Mouse (Mus musculus) embryonic facial prominence, embryonic 14.5 days (tissue): Measurements from ENCODE around the gene Mospd3. TPM values are rescaled to one million over a fixed set of nuclear protein-coding genes. Genes with fewer than 3 reads are reported as not detected.

Source experiments
- ATAC-seq: fragments of 200-750 bp; cut with Nextera tagmentation; 2 replicates; pipeline ENCODE4 v1.8.0; 2017; ENCODE audit warnings: low read depth, moderate number of reproducible peaks, moderate TSS enrichment
- DNase-seq: peaks from one replicate; pipeline ENCODE4 v3.0.0-alpha.2; 2015; ENCODE audit warnings: low spot score
- H3K27ac ChIP-seq: fragments of 300-500 bp; sonication (generic); replicated peaks from 2 replicates; pipeline ENCODE4 v1.5.1; 2014; ENCODE audit warnings: low read depth, mild to moderate bottlenecking, low read length, moderate library complexity
- H3K27me3 ChIP-seq: fragments of 300-500 bp; sonication (generic); replicated peaks from 2 replicates; pipeline ENCODE4 v1.6.1; 2014; ENCODE audit warnings: low read length; ENCODE audit not compliant: control insufficient read depth, insufficient read depth
- H3K36me3 ChIP-seq: fragments of 300-500 bp; sonication (generic); 2 replicates; pipeline ENCODE4 v1.6.1; 2014; ENCODE audit warnings: low read length, mixed read lengths; ENCODE audit not compliant: control insufficient read depth, insufficient read depth
- H3K4me1 ChIP-seq: fragments of 300-500 bp; sonication (generic); 2 replicates; pipeline ENCODE4 v1.6.1; 2014; ENCODE audit warnings: antibody characterized with exemption, low read length; ENCODE audit not compliant: control insufficient read depth, insufficient read depth
- H3K4me2 ChIP-seq: fragments of 300-500 bp; sonication (generic); 2 replicates; pipeline ENCODE4 v1.6.1; 2014; ENCODE audit warnings: low read depth, mild to moderate bottlenecking, low read length, moderate library complexity, mixed read lengths
- H3K4me3 ChIP-seq: fragments of 300-500 bp; sonication (generic); 2 replicates; pipeline ENCODE4 v1.5.1; 2014; ENCODE audit warnings: low read depth, mild to moderate bottlenecking, low read length
- H3K9ac ChIP-seq: fragments of 300-500 bp; sonication (generic); 2 replicates; pipeline ENCODE4 v1.6.1; 2014; ENCODE audit warnings: low read depth, mild to moderate bottlenecking, low read length, moderate library complexity, mixed read lengths
- H3K9me3 ChIP-seq: fragments of 300-500 bp; sonication (generic); 2 replicates; pipeline ENCODE4 v1.6.1; 2016; ENCODE audit warnings: low read length; ENCODE audit not compliant: control insufficient read depth
- WGBS: fragments of 180-500 bp; shearing (Covaris S2); extraction: QIAGEN DNeasy Blood & Tissue Kit; methylation state at CpG from one replicate; pipeline ENCODE4 v1.1.7; 2014; 5-methylcytosine and 5-hydroxymethylcytosine counted together
- polyA plus RNA-seq: library from polyadenylated mRNA; unstranded; fragments of >200 nt; fragmentation: Nextera tagmentation; extraction: Ambion mirVana; gene quantifications from 2 replicates; pipeline ENCODE4 v1.2.1, GENCODE M21; 2014

Mospd3 gene
- polyA plus RNA-seq, 1 experiment from 2014 or later: 45.6 TPM

DNA sequence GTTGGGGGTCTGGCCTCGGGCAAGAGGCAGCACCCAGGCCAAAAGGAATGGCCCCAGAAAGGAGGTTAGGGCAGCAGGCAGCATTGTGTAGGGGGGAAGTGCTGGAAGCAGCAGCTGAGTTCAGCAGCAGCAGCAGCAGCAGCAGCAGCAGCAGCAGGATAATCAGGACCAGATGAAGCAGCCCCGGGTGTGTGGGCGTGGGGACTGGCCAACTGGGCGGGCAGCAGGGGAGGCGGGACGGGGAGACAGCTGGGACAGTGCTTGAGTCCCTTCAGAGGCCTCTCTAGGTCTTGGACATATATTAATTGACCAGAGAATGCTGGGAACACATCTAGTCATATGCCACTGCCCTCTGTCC lies 10.4 kb upstream of the Mospd3 start:
- peak overlapping the region; percentile 35 for H3K4me3 ChIP-seq
- ATAC-seq: peak; percentile 83
- H3K27ac ChIP-seq: peak overlapping the region; percentile 97
- WGBS: 7% methylated on average over 6 of the region's 6 CpGs
- peaks cover 53% of the 10 kb centered on the region for H3K4me1 ChIP-seq
- peak overlapping the region; percentile 62 for H3K4me2 ChIP-seq
- peak overlapping the region; percentile 55 for H3K9ac ChIP-seq
- no peaks in the 10 kb centered on the region for H3K27me3 ChIP-seq
- H3K36me3 ChIP-seq: peaks cover 20% of the 10 kb centered on the region
- H3K9me3 ChIP-seq: no peaks in the 10 kb centered on the region
- DNase-seq: peak; percentile 90

DNA sequence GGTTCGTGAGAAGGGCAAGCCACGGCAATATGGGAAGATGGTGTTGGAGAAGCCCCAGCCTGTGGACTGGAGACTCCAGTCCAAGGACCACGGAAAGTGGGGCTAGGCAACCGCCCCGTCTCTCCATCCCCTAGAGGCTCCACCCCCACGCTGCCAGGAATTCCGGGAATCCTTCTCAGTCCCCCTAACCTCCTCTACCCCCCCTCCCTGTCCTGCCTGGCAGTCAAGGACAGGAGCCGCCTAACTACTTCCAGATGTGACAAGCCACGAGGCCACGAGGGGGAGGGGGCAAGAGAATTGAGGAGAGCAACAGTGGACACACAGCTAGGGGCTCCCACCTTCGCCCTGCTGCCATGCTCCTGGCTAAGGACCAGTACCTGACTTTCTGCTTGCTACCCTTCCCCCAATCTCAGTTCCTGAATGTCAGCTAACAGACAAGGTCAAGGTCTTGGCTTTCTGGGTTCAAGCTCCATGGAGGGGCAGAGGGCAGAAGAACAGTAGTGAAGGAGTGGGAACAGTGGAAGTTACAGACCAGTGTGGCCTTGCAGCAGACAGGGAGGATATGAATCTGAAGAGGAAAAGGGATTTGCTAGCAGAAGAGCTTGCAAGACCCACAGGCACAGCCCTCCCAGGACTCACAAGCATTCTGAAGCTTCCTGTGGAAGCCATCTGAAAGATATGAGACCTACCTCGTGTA lies 9.8 kb upstream of the Mospd3 start:
- Histone ChIP-seq H3K27ac (peak overlapping the region; percentile 97), H3K4me1 (peaks cover 53% of the 10 kb centered on the region), H3K4me2 (peak overlapping the region; percentile 62), H3K4me3 (peak overlapping the region; percentile 35), H3K27me3 (no peaks in the 10 kb centered on the region), H3K36me3 (peaks cover 25% of the 10 kb centered on the region), H3K9me3 (no peaks in the 10 kb centered on the region), H3K9ac (peak overlapping the region; percentile 55)
- ATAC-seq: peak; percentile 60
- 6% methylated on average over 8 of the region's 12 CpGs for WGBS
- peak; percentile 94 for DNase-seq

DNA sequence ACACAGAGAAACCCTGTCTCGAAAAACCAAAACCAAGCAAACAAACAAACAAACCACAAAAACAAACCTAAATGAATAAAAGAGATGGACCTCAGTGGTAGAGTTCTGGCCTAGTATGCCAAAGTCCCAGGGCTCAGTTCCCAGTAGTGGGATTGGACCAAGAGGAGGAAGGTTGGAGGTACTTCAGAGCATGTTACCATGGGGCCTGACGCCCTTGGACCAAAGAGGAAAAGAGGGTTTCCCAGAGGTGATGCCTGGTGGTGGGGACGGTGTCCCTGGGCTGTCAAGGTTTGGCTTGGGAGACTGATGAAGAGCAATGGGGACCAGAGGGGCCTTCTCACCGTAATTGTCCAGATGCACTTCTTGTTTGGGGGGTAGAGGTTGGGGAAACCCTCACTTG lies 9.2 kb upstream of the Mospd3 start:
- H3K9ac ChIP-seq: peak overlapping the region; percentile 55
- ATAC-seq (no peak), DNase-seq (no peak)
- H3K27me3 ChIP-seq: no peaks in the 10 kb centered on the region
- H3K27ac ChIP-seq: peak overlapping the region; percentile 97
- peak overlapping the region; percentile 35 for H3K4me3 ChIP-seq
- peaks cover 32% of the 10 kb centered on the region for H3K36me3 ChIP-seq
- H3K4me1 ChIP-seq: peaks cover 53% of the 10 kb centered on the region
- H3K4me2 ChIP-seq: peak overlapping the region; percentile 62
- no peaks in the 10 kb centered on the region for H3K9me3 ChIP-seq
- WGBS: 41% methylated on average over 4 of the region's 4 CpGs

DNA sequence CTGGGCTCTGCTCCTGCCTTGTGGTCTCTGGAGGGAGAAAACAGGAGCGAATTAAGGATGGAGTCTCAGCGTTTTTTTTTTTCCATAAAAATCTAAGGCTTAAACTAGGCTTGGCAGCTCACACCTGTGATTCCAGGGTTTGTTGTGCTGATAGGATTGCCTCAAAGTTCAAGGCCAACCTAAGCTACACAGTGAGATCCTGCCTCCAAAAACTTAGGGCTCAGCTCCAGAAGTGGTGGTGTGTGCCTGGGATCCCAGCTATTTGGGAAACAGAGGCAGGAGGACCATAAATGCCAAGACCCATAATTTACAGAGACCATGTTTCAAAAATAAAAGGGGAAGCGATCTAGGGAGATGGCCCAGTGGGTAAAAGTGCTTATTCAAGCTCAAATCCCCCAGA lies 8.4 kb upstream of the Mospd3 start:
- H3K27me3 ChIP-seq: no peaks in the 10 kb centered on the region

DNA sequence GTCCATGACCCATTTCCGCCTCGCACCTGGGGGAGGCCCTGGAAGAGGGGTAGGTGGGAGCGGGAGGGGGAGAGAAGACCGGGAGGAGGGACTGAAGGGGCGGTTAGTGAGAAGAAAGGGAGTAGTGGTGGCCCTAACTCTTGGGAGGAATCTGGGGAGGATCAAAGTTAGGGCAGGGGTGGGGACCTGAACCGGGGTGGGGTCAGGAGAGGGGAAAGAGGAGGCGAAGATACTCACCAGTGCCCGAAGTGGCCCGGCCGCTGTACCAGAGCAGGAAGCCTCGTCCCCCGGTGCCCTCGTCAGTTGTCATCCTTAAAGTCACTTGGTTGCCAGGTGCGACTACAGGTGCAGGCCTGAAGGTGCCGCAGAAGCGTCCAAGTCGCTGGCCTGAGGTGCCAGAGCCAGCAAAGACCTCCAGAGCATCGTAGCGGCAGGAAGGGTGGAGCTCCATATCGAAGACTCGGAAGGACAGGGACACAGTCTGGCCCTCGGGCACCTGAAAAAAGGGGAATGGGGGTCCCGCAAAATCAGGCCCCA lies 7.9 kb upstream of the Mospd3 start:
- Histone ChIP-seq H3K27me3 (no peaks in the 10 kb centered on the region), H3K27ac (no peak overlapping the region), H3K4me1 (peaks cover 53% of the 10 kb centered on the region), H3K9ac (peak overlapping the region; percentile 59), H3K4me2 (peak overlapping the region; percentile 62), H3K36me3 (peaks cover 39% of the 10 kb centered on the region), H3K9me3 (no peaks in the 10 kb centered on the region), H3K4me3 (peak overlapping the region; percentile 32)
- 13% methylated on average over 21 of the region's 23 CpGs for WGBS
- ATAC-seq (no peak), DNase-seq (no peak)

More for the DNA sequence above, 8.4 kb upstream of the Mospd3 start:
- peak overlapping the region; percentile 59; the same call in 1 of the 2 replicates for H3K9ac ChIP-seq
- H3K9me3 ChIP-seq: no peaks in the 10 kb centered on the region
- H3K4me1 ChIP-seq: peaks cover 53% of the 10 kb centered on the region
- 44% methylated on average over 3 of the region's 3 CpGs for WGBS
- DNase-seq (no peak), ATAC-seq (no peak)
- peak overlapping the region; percentile 32 for H3K4me3 ChIP-seq
- peak overlapping the region; percentile 62 for H3K4me2 ChIP-seq
- peak overlapping the region; percentile 41 for H3K27ac ChIP-seq
- H3K36me3 ChIP-seq: peaks cover 37% of the 10 kb centered on the region

DNA sequence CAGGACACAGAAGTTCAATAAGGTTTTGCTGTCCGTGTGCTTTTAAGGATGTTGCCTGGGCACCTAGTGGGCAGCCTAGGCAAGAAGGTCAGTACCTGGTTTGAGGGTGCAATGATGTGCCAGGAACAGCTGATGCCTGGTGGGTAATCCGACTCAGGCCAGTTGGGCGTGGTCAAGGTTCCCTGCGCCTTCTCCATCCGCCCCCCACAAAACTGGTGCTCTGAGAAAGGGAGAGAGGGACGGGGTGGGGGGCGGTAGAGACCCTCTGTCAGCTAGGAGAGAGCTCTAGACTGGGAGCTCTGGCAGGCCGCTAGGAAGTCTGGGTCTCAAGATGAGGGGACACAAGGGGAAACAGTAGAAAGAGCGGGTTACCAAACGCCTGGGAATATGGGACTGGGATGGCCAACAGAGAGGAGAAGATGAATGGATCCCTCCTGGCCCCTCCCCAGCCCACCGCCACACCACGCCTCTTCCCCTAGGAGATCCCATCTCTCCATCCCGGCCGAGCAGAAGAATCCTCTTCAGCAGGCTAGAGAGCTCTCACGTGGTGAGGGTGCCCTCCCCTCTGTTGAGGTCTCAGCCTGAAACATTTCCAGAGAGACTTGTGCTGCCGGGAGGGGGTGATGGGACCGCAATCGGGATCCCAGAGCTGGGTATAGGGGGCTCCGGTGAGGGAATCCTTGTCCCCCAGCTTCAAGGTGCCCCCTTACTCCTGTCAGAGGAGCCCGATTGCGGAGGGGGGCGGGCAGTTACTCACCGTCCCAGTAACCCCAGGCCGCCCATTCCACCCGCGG lies 7.2 kb upstream of the Mospd3 start:
- Histone ChIP-seq H3K4me1 (peaks cover 51% of the 10 kb centered on the region), H3K9ac (peak overlapping the region; percentile 59), H3K36me3 (peaks cover 45% of the 10 kb centered on the region), H3K9me3 (no peaks in the 10 kb centered on the region), H3K27me3 (no peaks in the 10 kb centered on the region), H3K4me3 (peak overlapping the region; percentile 32), H3K4me2 (peak overlapping the region; percentile 62), H3K27ac (no peak overlapping the region)
- ATAC-seq (no peak), DNase-seq (no peak)
- WGBS: 15% methylated on average over 26 of the region's 26 CpGs

DNA sequence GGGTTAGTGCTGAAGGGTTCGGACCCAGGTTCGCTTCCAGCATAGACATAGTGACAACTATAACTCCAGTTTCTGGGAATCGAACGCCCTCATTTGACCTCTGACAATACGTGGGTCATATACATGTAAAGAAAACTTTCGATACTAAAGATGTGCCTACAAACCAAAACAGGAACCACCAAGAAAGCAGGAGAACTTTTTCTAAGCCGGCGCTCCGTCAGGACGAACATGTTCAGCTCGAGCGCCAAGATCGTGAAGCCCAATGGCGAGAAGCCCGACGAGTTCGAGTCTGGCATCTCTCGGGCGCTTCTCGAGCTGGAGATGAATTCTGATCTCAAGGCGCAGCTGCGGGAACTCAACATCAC lies 489 bp upstream of the Mospd3 start:
- peak; percentile 56 for DNase-seq

DNA sequence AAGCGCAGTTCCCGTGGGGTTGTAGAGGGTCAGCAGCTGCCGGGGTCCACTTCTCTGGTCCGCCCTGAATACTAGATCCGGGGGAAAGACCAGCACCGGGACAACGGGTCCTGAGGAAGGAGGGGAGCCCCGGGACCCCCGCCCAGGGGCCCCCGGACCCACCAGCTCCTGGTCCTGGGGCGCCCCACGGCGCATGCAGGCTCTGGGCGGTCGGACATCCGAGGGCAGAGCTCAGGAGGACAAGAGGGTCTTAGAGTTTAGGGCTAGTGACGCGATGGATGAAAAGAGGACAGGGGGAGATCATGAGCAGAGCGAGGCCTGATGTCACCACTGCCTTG lies 608 bp downstream of the Mospd3 start:
- H3K36me3 ChIP-seq: peaks cover 30% of the 10 kb centered on the region; the same call in 1 of the 2 replicates
- no peaks in the 10 kb centered on the region for H3K27me3 ChIP-seq
- H3K9ac ChIP-seq: peak overlapping the region; percentile 85
- peaks cover 17% of the 10 kb centered on the region; the same call in 1 of the 2 replicates for H3K4me1 ChIP-seq
- no peaks in the 10 kb centered on the region for H3K9me3 ChIP-seq
- ATAC-seq: peak; percentile 5; the same call in 1 of the 2 replicates
- WGBS: 2% methylated on average over 17 of the region's 19 CpGs
- peak overlapping the region; percentile 69 for H3K4me3 ChIP-seq
- no peak for DNase-seq
- H3K27ac ChIP-seq: peak overlapping the region; percentile 61
- H3K4me2 ChIP-seq: peak overlapping the region; percentile 96

More for the DNA sequence above, 489 bp upstream of the Mospd3 start:
- WGBS: under 1% methylated on average over 22 of the region's 22 CpGs
- peaks cover 41% of the 10 kb centered on the region; the same call in 1 of the 2 replicates for H3K36me3 ChIP-seq
- H3K4me3 ChIP-seq: peak overlapping the region; percentile 69
- H3K27ac ChIP-seq: peak overlapping the region; percentile 88
- no peaks in the 10 kb centered on the region for H3K27me3 ChIP-seq
- H3K4me2 ChIP-seq: peak overlapping the region; percentile 96
- peaks cover 17% of the 10 kb centered on the region; the same call in 1 of the 2 replicates for H3K4me1 ChIP-seq
- peak overlapping the region; percentile 77 for H3K9ac ChIP-seq
- no peak for ATAC-seq
- H3K9me3 ChIP-seq: no peaks in the 10 kb centered on the region
